Mouse (Mus musculus) megakaryocyte, embryonic 14.5 days (primary cell): Measurements from ENCODE around the gene Bach2.

Experiments
- FLI1 ChIP-seq: IDR thresholded peaks from 2 replicates; pipeline ENCODE4 v1.6.1; 2012; ENCODE audit warnings: low read length, inconsistent platforms, mixed read lengths
- GATA1 ChIP-seq: IDR thresholded peaks from 3 replicates; pipeline ENCODE4 v1.6.1; 2012; ENCODE audit warnings: mixed read lengths, low read length, inconsistent platforms, borderline replicate concordance

DNA sequence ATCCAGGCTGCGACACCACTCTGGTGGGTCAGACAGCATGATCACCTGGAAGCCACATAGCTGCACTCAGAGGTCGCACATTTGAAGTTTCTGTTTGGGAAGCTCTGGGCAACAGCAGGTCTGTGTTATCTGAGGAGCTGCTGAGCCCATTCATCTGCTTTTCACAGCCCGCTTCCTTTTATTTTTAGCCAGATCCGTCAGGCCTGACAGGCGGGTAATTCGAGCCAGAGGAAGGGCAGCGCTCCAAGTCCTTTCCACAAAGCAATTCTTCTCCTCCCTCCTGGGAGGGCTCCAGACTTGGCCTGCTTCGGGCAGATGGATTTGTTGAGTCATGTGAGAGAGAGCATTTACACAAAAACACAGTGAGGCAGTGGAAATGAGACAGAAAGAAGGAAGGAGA lies 65.1 kb downstream of the Bach2 start:
- no peak for TF ChIP-seq FLI1
- TF ChIP-seq GATA1, result no peak
